Mouse (Mus musculus) E14TG2a.4 (cell line): ENCODE data around the gene Kank4.
A peak's percentile ranks its signal among the peaks of the same experiment; 100 is the strongest.

Source experiments
- H3K27me3 ChIP-seq: 2 replicates; pipeline ENCODE4 v1.6.1; 2014; ENCODE audit warnings: low read length, control low read depth; ENCODE audit not compliant: insufficient read depth
- H3K36me3 ChIP-seq: 2 replicates; pipeline ENCODE4 v1.6.1; 2014; ENCODE audit warnings: low read length, control low read depth; ENCODE audit not compliant: insufficient read depth
- H3K4me1 ChIP-seq: replicated peaks from 2 replicates; pipeline ENCODE4 v1.6.1; 2014; ENCODE audit warnings: low read depth, low read length, control low read depth
- H3K4me3 ChIP-seq: replicated peaks from 2 replicates; pipeline ENCODE4 v1.5.1; 2014; ENCODE audit warnings: mild to moderate bottlenecking, low read length
- H3K9me3 ChIP-seq: 2 replicates; pipeline ENCODE4 v1.6.1; 2014; ENCODE audit warnings: low read length, control low read depth
- CTCF ChIP-seq: conservative IDR thresholded peaks from 2 replicates; pipeline ENCODE4 v1.5.1; 2014; ENCODE audit warnings: low read length
- NANOG ChIP-seq: IDR thresholded peaks from 2 replicates; pipeline ENCODE4 v1.6.1; 2014; ENCODE audit warnings: borderline replicate concordance, low read length, mixed read lengths
- POU5F1 ChIP-seq: IDR thresholded peaks from 2 replicates; pipeline ENCODE4 v1.6.1; 2014; ENCODE audit warnings: low read length, borderline replicate concordance

Gene Kank4

GRCm38 (mm10) chr4:98756141-98756540 is 61.2 kb downstream of the Kank4 start:
- TF ChIP-seq NANOG (no peak), POU5F1 (no peak), CTCF (no peak)
- Histone ChIP-seq H3K4me1 (peaks cover 9% of the 10 kb centered on the region; the same call in 1 of the 2 replicates), H3K9me3 (no peaks in the 10 kb centered on the region), H3K27me3 (no peaks in the 10 kb centered on the region), H3K4me3 (no peak overlapping the region), H3K36me3 (peaks cover 7% of the 10 kb centered on the region)

GRCm38 (mm10) chr4:98754456-98754855 is 62.9 kb downstream of the Kank4 start:
- Histone ChIP-seq H3K9me3 (no peaks in the 10 kb centered on the region), H3K27me3 (no peaks in the 10 kb centered on the region), H3K36me3 (no peaks in the 10 kb centered on the region; the same call in none of the 2 replicates), H3K4me1 (peaks cover 9% of the 10 kb centered on the region; the same call in 1 of the 2 replicates), H3K4me3 (no peak overlapping the region)
- no peak for TF ChIP-seq CTCF
- TF ChIP-seq POU5F1 = no peak
- TF ChIP-seq NANOG = no peak

- no peak overlapping the region for H3K4me3 ChIP-seq
Measured at GRCm38 (mm10) chr4:98743906-98744210, 73.5 kb downstream of the Kank4 start.

GRCm38 (mm10) chr4:98743209-98743905 is 74.0 kb downstream of the Kank4 start:
- Histone ChIP-seq H3K27me3 (no peaks in the 10 kb centered on the region), H3K4me3 (no peak overlapping the region), H3K4me1 (peaks cover 65% of the 10 kb centered on the region), H3K9me3 (no peaks in the 10 kb centered on the region), H3K36me3 (peaks cover 38% of the 10 kb centered on the region)
- TF ChIP-seq CTCF (no peak), NANOG (no peak), POU5F1 (no peak)

More at GRCm38 (mm10) chr4:98743906-98744210, 73.5 kb downstream of the Kank4 start:
- Histone ChIP-seq H3K36me3 (peaks cover 33% of the 10 kb centered on the region), H3K4me1 (peaks cover 63% of the 10 kb centered on the region), H3K27me3 (no peaks in the 10 kb centered on the region), H3K9me3 (no peaks in the 10 kb centered on the region)
- no peak for TF ChIP-seq NANOG

GRCm38 (mm10) chr4:98739753-98740152 is 77.6 kb downstream of the Kank4 start:
- Histone ChIP-seq H3K4me1 (peaks cover 84% of the 10 kb centered on the region), H3K9me3 (no peaks in the 10 kb centered on the region), H3K4me3 (no peak overlapping the region), H3K27me3 (no peaks in the 10 kb centered on the region), H3K36me3 (peaks cover 74% of the 10 kb centered on the region)
- TF ChIP-seq NANOG (no peak), POU5F1 (no peak), CTCF (no peak)

- Histone ChIP-seq H3K36me3 (peaks cover 93% of the 10 kb centered on the region), H3K4me1 (peaks cover 75% of the 10 kb centered on the region), H3K4me3 (peak overlapping the region; percentile 74), H3K27me3 (no peaks in the 10 kb centered on the region), H3K9me3 (no peaks in the 10 kb centered on the region)
- TF ChIP-seq CTCF = no peak
- TF ChIP-seq POU5F1 = no peak
- TF ChIP-seq NANOG = no peak
Measured at GRCm38 (mm10) chr4:98733660-98734059, 83.7 kb downstream of the Kank4 start.

GRCm38 (mm10) chr4:98728716-98729115 is 88.6 kb downstream of the Kank4 start:
- H3K9me3 ChIP-seq = no peaks in the 10 kb centered on the region
- H3K36me3 ChIP-seq = peaks cover 48% of the 10 kb centered on the region
- peaks cover 47% of the 10 kb centered on the region for H3K4me1 ChIP-seq
- TF ChIP-seq NANOG (no peak), CTCF (no peak), POU5F1 (no peak)
- peak overlapping the region; percentile 97 for H3K4me3 ChIP-seq
- no peaks in the 10 kb centered on the region for H3K27me3 ChIP-seq

- Histone ChIP-seq H3K4me1 (peaks cover 42% of the 10 kb centered on the region), H3K27me3 (no peaks in the 10 kb centered on the region), H3K4me3 (peak overlapping the region; percentile 97), H3K9me3 (no peaks in the 10 kb centered on the region), H3K36me3 (peaks cover 40% of the 10 kb centered on the region)
- TF ChIP-seq POU5F1 (no peak), NANOG (no peak), CTCF (no peak)
Measured at GRCm38 (mm10) chr4:98727959-98728347, 89.4 kb downstream of the Kank4 start.
